ENCODE assay signal across 16 mouse cellular contexts in genomic region chr13:28432017-28432416, GRCm38 (mm10).
"Had no signal": no experiment of that assay in that cellular context is flagged by ENCODE, and none has a peak within 500 bp of the region (broad histone marks: within the 10 kb centered on the region; RNA-seq: fewer than 3 reads in every experiment).

No protein-coding gene starts in this region.

- H3K9ac ChIP-seq: neural tube, embryonic 13.5 days; neural tube, embryonic 15.5 days; stomach, embryonic 15.5 days had no signal

- H3K4me2 ChIP-seq: neural tube, embryonic 13.5 days; neural tube, embryonic 15.5 days; stomach, embryonic 15.5 days had no signal

- DNase-seq: retina, postnatal 1 day; right cerebral cortex, adult 18-20 months; right cerebral cortex, postnatal 14 days; right cerebral cortex, postnatal 25 days; right cerebral cortex, postnatal 4 days; spleen, adult 18-20 months; thymus, adult 18-20 months; thymus, adult 2 months; thymus, postnatal 14 days; thymus, postnatal 25 days; thymus, postnatal 36 days; thymus, postnatal 4 days had no signal

- H3K9me3 ChIP-seq: neural tube, embryonic 13.5 days; neural tube, embryonic 15.5 days; stomach, embryonic 15.5 days had no signal

- H3K27ac ChIP-seq: neural tube, embryonic 13.5 days; neural tube, embryonic 15.5 days; stomach, embryonic 15.5 days; stomach, postnatal 0 days had no signal

- H3K36me3 ChIP-seq: neural tube, embryonic 13.5 days; neural tube, embryonic 15.5 days; stomach, embryonic 15.5 days had no signal

- H3K27me3 ChIP-seq: neural tube, embryonic 13.5 days; neural tube, embryonic 15.5 days; stomach, embryonic 15.5 days had no signal

- H3K4me3 ChIP-seq: neural tube, embryonic 13.5 days; neural tube, embryonic 15.5 days; stomach, embryonic 15.5 days had no signal

- H3K4me1 ChIP-seq: neural tube, embryonic 13.5 days; neural tube, embryonic 15.5 days; stomach, embryonic 15.5 days had no signal
